Mouse (Mus musculus): ENCODE results near the gene Socs1.

GRCm38 (mm10) chr16:10828461-10828805 is 43.1 kb upstream of the Socs1 start:
- TF ChIP-seq POLR2A (IDR thresholded peaks at IDR 0.05; ENCODE audit: borderline replicate concordance, extremely low read depth, low read depth, low read length): no peak
- TF ChIP-seq CTCF (IDR thresholded peaks at IDR 0.05; ENCODE audit: insufficient read depth, low read length): no peak

All from lung, adult 2 months (tissue).